Mouse (Mus musculus): ENCODE data around the gene Phf24. TPM values are rescaled to one million over a fixed set of nuclear protein-coding genes. Genes with fewer than 3 reads are reported as not detected.

Phf24 gene
- polyA plus RNA-seq, 1 experiment from 2014 or later: 6.1 TPM

- no peak overlapping the region for H3K4me2 ChIP-seq (replicated peaks; ENCODE audit: low read depth)
- peaks cover 2% of the 10 kb centered on the region; the same call in 1 of the 2 replicates for H3K36me3 ChIP-seq (ENCODE audit: control insufficient read depth, insufficient read depth, low read length)
- no peaks in the 10 kb centered on the region for H3K27me3 ChIP-seq (ENCODE audit: control insufficient read depth, insufficient read depth, low read length)
- WGBS: 81% methylated on average over 8 of the region's 8 CpGs
- no peaks in the 10 kb centered on the region for H3K4me1 ChIP-seq (replicated peaks; ENCODE audit: control insufficient read depth, insufficient read depth)
- DNase-seq (ENCODE audit: low spot score): no peak
- no peak overlapping the region for H3K9ac ChIP-seq (ENCODE audit: low read length)
- no peak overlapping the region for H3K4me3 ChIP-seq (ENCODE audit: low read depth, low read length)
- no peaks in the 10 kb centered on the region for H3K9me3 ChIP-seq (ENCODE audit: control insufficient read depth, low read length)
- H3K27ac ChIP-seq (replicated peaks): no peak overlapping the region
- no peak for ATAC-seq (ENCODE audit: low FRiP score, low TSS enrichment)
- TF ChIP-seq CTCF (IDR thresholded peaks at IDR 0.05; ENCODE audit: low read depth) (no peak), EP300 (optimal IDR thresholded peaks at IDR 0.05) (no peak)
Measured at GRCm38 (mm10) chr4:42957979-42958378, 41.5 kb downstream of the Phf24 start.

DNA sequence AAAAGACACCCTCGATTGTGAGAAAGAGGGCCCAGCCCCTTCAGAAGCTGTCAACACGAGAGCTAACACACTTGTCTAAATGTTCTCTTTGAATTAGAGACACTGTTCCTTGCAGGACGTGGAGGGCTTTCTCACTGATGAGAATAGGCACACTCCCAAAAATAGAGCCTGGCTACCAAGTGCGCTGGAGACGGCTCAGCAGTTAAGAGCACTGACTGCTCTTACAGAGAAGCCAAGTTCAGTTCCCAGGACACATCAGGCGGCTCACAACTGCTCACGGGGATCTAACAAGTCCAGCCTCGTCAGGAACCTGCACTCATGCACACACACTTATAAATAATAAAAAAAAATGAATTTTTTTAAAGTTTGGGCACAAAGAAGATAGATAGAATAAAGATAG lies 42.5 kb downstream of the Phf24 start:
- 61% methylated on average over 8 of the region's 8 CpGs for WGBS
- no peak overlapping the region for H3K4me3 ChIP-seq (ENCODE audit: low read depth, low read length)
- H3K9ac ChIP-seq (ENCODE audit: low read length): no peak overlapping the region
- H3K4me2 ChIP-seq (replicated peaks; ENCODE audit: low read depth): no peak overlapping the region
- H3K27ac ChIP-seq (replicated peaks): no peak overlapping the region
- no peaks in the 10 kb centered on the region for H3K27me3 ChIP-seq (ENCODE audit: control insufficient read depth, insufficient read depth, low read length)
- no peaks in the 10 kb centered on the region for H3K4me1 ChIP-seq (replicated peaks; ENCODE audit: control insufficient read depth, insufficient read depth)
- H3K36me3 ChIP-seq (ENCODE audit: control insufficient read depth, insufficient read depth, low read length): peaks cover 2% of the 10 kb centered on the region; the same call in 1 of the 2 replicates
- H3K9me3 ChIP-seq (ENCODE audit: control insufficient read depth, low read length): no peaks in the 10 kb centered on the region
- no peak for DNase-seq (ENCODE audit: low spot score)
- TF ChIP-seq CTCF (IDR thresholded peaks at IDR 0.05; ENCODE audit: low read depth): no peak
- no peak for TF ChIP-seq EP300 (optimal IDR thresholded peaks at IDR 0.05)
- no peak for ATAC-seq (ENCODE audit: low FRiP score, low TSS enrichment)

- Histone ChIP-seq H3K36me3 (ENCODE audit: control insufficient read depth, insufficient read depth, low read length) (peaks cover 2% of the 10 kb centered on the region; the same call in 1 of the 2 replicates), H3K27ac (replicated peaks) (no peak overlapping the region), H3K4me3 (ENCODE audit: low read depth, low read length) (no peak overlapping the region), H3K27me3 (ENCODE audit: control insufficient read depth, insufficient read depth, low read length) (no peaks in the 10 kb centered on the region), H3K9ac (ENCODE audit: low read length) (no peak overlapping the region), H3K4me1 (replicated peaks; ENCODE audit: control insufficient read depth, insufficient read depth) (no peaks in the 10 kb centered on the region), H3K4me2 (replicated peaks; ENCODE audit: low read depth) (no peak overlapping the region), H3K9me3 (ENCODE audit: control insufficient read depth, low read length) (no peaks in the 10 kb centered on the region)
- no peak for ATAC-seq (ENCODE audit: low FRiP score, low TSS enrichment)
- WGBS: 66% methylated on average over 4 of the region's 4 CpGs
- DNase-seq (ENCODE audit: low spot score): no peak
- TF ChIP-seq EP300 (optimal IDR thresholded peaks at IDR 0.05) (no peak), CTCF (IDR thresholded peaks at IDR 0.05; ENCODE audit: low read depth) (no peak)
Measured at GRCm38 (mm10) chr4:42959382-42959781, 42.9 kb downstream of the Phf24 start.

GRCm38 (mm10) chr4:42961592-42961991 lies 45.1 kb downstream of the Phf24 start:
- DNase-seq (ENCODE audit: low spot score) (peak; percentile 63), ATAC-seq (ENCODE audit: low FRiP score, low TSS enrichment) (no peak)
- Histone ChIP-seq H3K27ac (replicated peaks) (no peak overlapping the region), H3K9ac (ENCODE audit: low read length) (no peak overlapping the region), H3K4me1 (replicated peaks; ENCODE audit: control insufficient read depth, insufficient read depth) (no peaks in the 10 kb centered on the region), H3K9me3 (ENCODE audit: control insufficient read depth, low read length) (no peaks in the 10 kb centered on the region), H3K36me3 (ENCODE audit: control insufficient read depth, insufficient read depth, low read length) (peaks cover 2% of the 10 kb centered on the region; the same call in 1 of the 2 replicates), H3K4me3 (ENCODE audit: low read depth, low read length) (no peak overlapping the region), H3K27me3 (ENCODE audit: control insufficient read depth, insufficient read depth, low read length) (no peaks in the 10 kb centered on the region), H3K4me2 (replicated peaks; ENCODE audit: low read depth) (no peak overlapping the region)
- TF ChIP-seq CTCF (IDR thresholded peaks at IDR 0.05; ENCODE audit: low read depth): peak; percentile 82
- no peak for TF ChIP-seq EP300 (optimal IDR thresholded peaks at IDR 0.05)
- 22% methylated on average over 4 of the region's 4 CpGs for WGBS

GRCm38 (mm10) chr4:42963480-42963879 lies 47.0 kb downstream of the Phf24 start:
- Histone ChIP-seq H3K27me3 (ENCODE audit: control insufficient read depth, insufficient read depth, low read length) (no peaks in the 10 kb centered on the region), H3K9me3 (ENCODE audit: control insufficient read depth, low read length) (no peaks in the 10 kb centered on the region), H3K4me1 (replicated peaks; ENCODE audit: control insufficient read depth, insufficient read depth) (no peaks in the 10 kb centered on the region), H3K4me3 (ENCODE audit: low read depth, low read length) (no peak overlapping the region), H3K27ac (replicated peaks) (no peak overlapping the region), H3K9ac (ENCODE audit: low read length) (no peak overlapping the region), H3K4me2 (replicated peaks; ENCODE audit: low read depth) (no peak overlapping the region), H3K36me3 (ENCODE audit: control insufficient read depth, insufficient read depth, low read length) (no peaks in the 10 kb centered on the region)
- DNase-seq (ENCODE audit: low spot score) (no peak), ATAC-seq (ENCODE audit: low FRiP score, low TSS enrichment) (no peak)
- no peak for TF ChIP-seq EP300 (optimal IDR thresholded peaks at IDR 0.05)
- TF ChIP-seq CTCF (IDR thresholded peaks at IDR 0.05; ENCODE audit: low read depth): peak; percentile 54
- 91% methylated on average over 2 of the region's 2 CpGs for WGBS

DNA sequence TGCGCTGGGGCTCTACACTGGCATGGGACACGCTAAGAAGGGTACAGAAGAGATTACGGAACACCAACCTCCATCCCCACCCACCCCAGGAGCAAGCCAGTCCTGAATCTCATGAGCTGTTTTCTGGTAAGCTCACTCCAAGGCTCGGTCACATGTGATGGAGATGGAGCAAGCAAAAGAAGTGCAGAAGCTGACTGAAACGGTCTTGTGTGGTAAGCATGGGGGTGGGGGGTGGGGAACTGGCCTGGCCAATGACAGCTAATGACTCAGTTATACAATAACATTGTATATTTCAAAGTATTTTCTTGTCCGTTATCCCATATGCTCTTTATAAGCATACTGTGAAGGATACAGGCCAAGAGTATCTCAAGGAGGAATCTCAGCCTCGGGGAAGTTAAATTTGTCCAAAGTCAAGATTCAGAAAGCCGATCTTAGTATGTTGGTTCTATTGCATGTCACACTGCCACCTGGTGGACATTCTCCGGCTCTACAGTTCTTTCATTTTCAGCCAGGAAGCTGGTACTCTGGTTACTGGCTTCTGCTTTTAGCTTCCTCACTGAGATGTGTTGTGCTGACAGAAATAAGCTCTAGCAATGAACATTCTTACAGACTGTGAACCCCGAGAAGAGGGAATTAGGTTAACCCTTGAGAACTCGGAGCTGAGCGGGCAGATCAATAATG lies 48.7 kb downstream of the Phf24 start:
- 0 out of 2 replicates have a peak overlapping the region, but pooled peaks have one; percentile 18 for H3K4me2 ChIP-seq (replicated peaks; ENCODE audit: low read depth)
- TF ChIP-seq EP300 (optimal IDR thresholded peaks at IDR 0.05) (no peak), CTCF (IDR thresholded peaks at IDR 0.05; ENCODE audit: low read depth) (peak; percentile 92)
- 20% methylated on average over 12 of the region's 12 CpGs for WGBS
- no peak overlapping the region for H3K4me3 ChIP-seq (ENCODE audit: low read depth, low read length)
- no peak; the same call in 1 of the 2 replicates for ATAC-seq (ENCODE audit: low FRiP score, low TSS enrichment)
- no peaks in the 10 kb centered on the region for H3K36me3 ChIP-seq (ENCODE audit: control insufficient read depth, insufficient read depth, low read length)
- H3K9ac ChIP-seq (ENCODE audit: low read length): peak overlapping the region; percentile 13; the same call in 1 of the 2 replicates
- H3K27ac ChIP-seq (replicated peaks): no peak overlapping the region
- H3K9me3 ChIP-seq (ENCODE audit: control insufficient read depth, low read length): no peaks in the 10 kb centered on the region
- peak; percentile 52 for DNase-seq (ENCODE audit: low spot score)
- H3K27me3 ChIP-seq (ENCODE audit: control insufficient read depth, insufficient read depth, low read length): no peaks in the 10 kb centered on the region
- no peaks in the 10 kb centered on the region for H3K4me1 ChIP-seq (replicated peaks; ENCODE audit: control insufficient read depth, insufficient read depth)

All from stomach, postnatal 0 days (tissue).